Mouse (Mus musculus) liver, adult 2 months (tissue): ENCODE measurements around the gene Adap2. TPM values are rescaled to one million over a fixed set of nuclear protein-coding genes. Genes with fewer than 3 reads are reported as not detected.

Source experiments
- DNase-seq: peaks from one replicate; pipeline ENCODE4 v3.0.0-alpha.2; 2011; ENCODE audit warnings: low read depth, low spot score; ENCODE audit errors: extremely low read depth
- H3K27ac ChIP-seq: fragments of 200-500 bp; replicated peaks from 2 replicates; pipeline ENCODE4 v1.5.1; 2012; ENCODE audit warnings: low read depth, mild to moderate bottlenecking, control low read depth, inconsistent platforms, low read length; ENCODE audit not compliant: insufficient read depth
- H3K27me3 ChIP-seq: fragments of 200-500 bp; 2 replicates; pipeline ENCODE4 v1.6.1; 2012; ENCODE audit warnings: mild to moderate bottlenecking, moderate library complexity, low read length, inconsistent platforms; ENCODE audit not compliant: control insufficient read depth, insufficient read depth
- H3K36me3 ChIP-seq: fragments of 200-500 bp; 2 replicates; pipeline ENCODE4 v1.6.1; 2012; ENCODE audit warnings: low read length, inconsistent platforms; ENCODE audit not compliant: control insufficient read depth, insufficient read depth
- H3K4me1 ChIP-seq: fragments of 200-500 bp; 2 replicates; pipeline ENCODE4 v1.6.1; 2011; ENCODE audit warnings: low read length; ENCODE audit not compliant: control insufficient read depth, insufficient read depth
- H3K4me3 ChIP-seq: fragments of 200-500 bp; 2 replicates; pipeline ENCODE4 v1.5.1; 2011; ENCODE audit warnings: low read depth, mild to moderate bottlenecking, control low read depth, low read length, moderate library complexity; ENCODE audit not compliant: insufficient read depth
- H3K79me2 ChIP-seq: fragments of 200-500 bp; 2 replicates; pipeline ENCODE4 v1.6.1; 2012; ENCODE audit warnings: inconsistent platforms, mild to moderate bottlenecking, low read length, moderate library complexity; ENCODE audit not compliant: control insufficient read depth, insufficient read depth
- H3K9ac ChIP-seq: fragments of 200-500 bp; 2 replicates; pipeline ENCODE4 v1.6.1; 2012; ENCODE audit warnings: low read depth, mild to moderate bottlenecking, control low read depth, inconsistent platforms, low read length
- CTCF ChIP-seq: fragments of 200-500 bp; IDR thresholded peaks from 2 replicates; pipeline ENCODE4 v1.5.1; 2011; ENCODE audit warnings: low read depth, low read length, control low read depth
- POLR2A ChIP-seq: fragments of 200-500 bp; IDR thresholded peaks from 2 replicates; pipeline ENCODE4 v1.6.1; 2011; ENCODE audit warnings: low read length, control low read depth; ENCODE audit not compliant: insufficient read depth; ENCODE audit errors: extremely low read depth
- WGBS: fragments of 180-500 bp; shearing (Covaris S2); methylation state at CpG from one replicate; pipeline ENCODE4 v1.1.7; 2018; 5-methylcytosine and 5-hydroxymethylcytosine counted together
- polyA plus RNA-seq: library from polyadenylated mRNA; depleted of rRNA; stranded (reverse); fragments of >200 nt; gene quantifications from 2 replicates; pipeline ENCODE4 v1.2.3, GENCODE M21; 2012
- total RNA-seq: library from RNA; depleted of rRNA; stranded (reverse); fragments of >200 nt; gene quantifications from 2 replicates; pipeline ENCODE4 v1.2.3, GENCODE M21; 2014

The Adap2 gene
- total and polyA plus RNA-seq, 2 experiments = 27.3 to 32.1 TPM

- peaks cover 10% of the 10 kb centered on the region for H3K4me1 ChIP-seq
- TF ChIP-seq CTCF (no peak), POLR2A (no peak)
- no peaks in the 10 kb centered on the region for H3K27me3 ChIP-seq
- H3K27ac ChIP-seq = peak overlapping the region; percentile 82
- DNase-seq = peak; percentile 98
- peaks cover 20% of the 10 kb centered on the region for H3K36me3 ChIP-seq
- H3K79me2 ChIP-seq = no peaks in the 10 kb centered on the region; the same call in 1 of the 2 replicates
- WGBS = 24% methylated on average over 4 of the region's 4 CpGs
- H3K9ac ChIP-seq = no peak overlapping the region
- H3K4me3 ChIP-seq = no peak overlapping the region
Measured at GRCm38 (mm10) chr11:80190280-80190679, 36.4 kb downstream of the Adap2 start.

- no peak overlapping the region for H3K9ac ChIP-seq
- H3K27me3 ChIP-seq = no peaks in the 10 kb centered on the region
- H3K4me3 ChIP-seq = no peak overlapping the region
- TF ChIP-seq POLR2A (no peak), CTCF (peak; percentile 17; the same call in 1 of the 2 replicates)
- peaks cover 9% of the 10 kb centered on the region for H3K4me1 ChIP-seq
- no peak overlapping the region for H3K27ac ChIP-seq
- DNase-seq = no peak
- H3K36me3 ChIP-seq = peaks cover 31% of the 10 kb centered on the region
- H3K79me2 ChIP-seq = no peaks in the 10 kb centered on the region
- WGBS = 80% methylated on average over 4 of the region's 4 CpGs
Measured at GRCm38 (mm10) chr11:80193827-80194226, 39.9 kb downstream of the Adap2 start.

- TF ChIP-seq POLR2A (no peak), CTCF (no peak)
- 81% methylated on average over 7 of the region's 7 CpGs for WGBS
- Histone ChIP-seq H3K4me3 (no peak overlapping the region), H3K9ac (no peak overlapping the region), H3K27ac (no peak overlapping the region), H3K4me1 (no peaks in the 10 kb centered on the region), H3K79me2 (no peaks in the 10 kb centered on the region), H3K36me3 (peaks cover 22% of the 10 kb centered on the region), H3K27me3 (no peaks in the 10 kb centered on the region)
- no peak for DNase-seq
Measured at GRCm38 (mm10) chr11:80196351-80196750, 42.4 kb downstream of the Adap2 start.

GRCm38 (mm10) chr11:80199316-80199715 lies 45.4 kb downstream of the Adap2 start:
- H3K27ac ChIP-seq = 0 out of 2 replicates have a peak overlapping the region, but pooled peaks have one; percentile 7
- no peaks in the 10 kb centered on the region for H3K79me2 ChIP-seq
- H3K9ac ChIP-seq = no peak overlapping the region
- H3K4me3 ChIP-seq = no peak overlapping the region
- 70% methylated on average over 3 of the region's 3 CpGs for WGBS
- H3K27me3 ChIP-seq = no peaks in the 10 kb centered on the region
- TF ChIP-seq CTCF = no peak
- no peak for TF ChIP-seq POLR2A
- DNase-seq = peak; percentile 59
- H3K4me1 ChIP-seq = peaks cover 3% of the 10 kb centered on the region
- H3K36me3 ChIP-seq = peaks cover 17% of the 10 kb centered on the region

GRCm38 (mm10) chr11:80199773-80200172 lies 45.9 kb downstream of the Adap2 start:
- Histone ChIP-seq H3K79me2 (no peaks in the 10 kb centered on the region), H3K4me1 (peaks cover 3% of the 10 kb centered on the region), H3K27me3 (no peaks in the 10 kb centered on the region), H3K4me3 (no peak overlapping the region), H3K9ac (no peak overlapping the region), H3K36me3 (peaks cover 12% of the 10 kb centered on the region), H3K27ac (no peak overlapping the region)
- TF ChIP-seq POLR2A = no peak
- TF ChIP-seq CTCF = peak; percentile 22; the same call in 1 of the 2 replicates
- WGBS = 89% methylated on average over 2 of the region's 2 CpGs
- DNase-seq = peak; percentile 48

GRCm38 (mm10) chr11:80200326-80200725 lies 46.4 kb downstream of the Adap2 start:
- Histone ChIP-seq H3K4me1 (peaks cover 3% of the 10 kb centered on the region), H3K27me3 (no peaks in the 10 kb centered on the region), H3K27ac (no peak overlapping the region), H3K9ac (no peak overlapping the region), H3K4me3 (no peak overlapping the region), H3K36me3 (peaks cover 11% of the 10 kb centered on the region), H3K79me2 (no peaks in the 10 kb centered on the region)
- WGBS = 86% methylated on average over 1 of the region's 1 CpGs
- TF ChIP-seq POLR2A (no peak), CTCF (peak; percentile 64)
- peak; percentile 42 for DNase-seq
